Mouse (Mus musculus): ENCODE data around the gene Arhgef28.

The Arhgef28 gene

DNA sequence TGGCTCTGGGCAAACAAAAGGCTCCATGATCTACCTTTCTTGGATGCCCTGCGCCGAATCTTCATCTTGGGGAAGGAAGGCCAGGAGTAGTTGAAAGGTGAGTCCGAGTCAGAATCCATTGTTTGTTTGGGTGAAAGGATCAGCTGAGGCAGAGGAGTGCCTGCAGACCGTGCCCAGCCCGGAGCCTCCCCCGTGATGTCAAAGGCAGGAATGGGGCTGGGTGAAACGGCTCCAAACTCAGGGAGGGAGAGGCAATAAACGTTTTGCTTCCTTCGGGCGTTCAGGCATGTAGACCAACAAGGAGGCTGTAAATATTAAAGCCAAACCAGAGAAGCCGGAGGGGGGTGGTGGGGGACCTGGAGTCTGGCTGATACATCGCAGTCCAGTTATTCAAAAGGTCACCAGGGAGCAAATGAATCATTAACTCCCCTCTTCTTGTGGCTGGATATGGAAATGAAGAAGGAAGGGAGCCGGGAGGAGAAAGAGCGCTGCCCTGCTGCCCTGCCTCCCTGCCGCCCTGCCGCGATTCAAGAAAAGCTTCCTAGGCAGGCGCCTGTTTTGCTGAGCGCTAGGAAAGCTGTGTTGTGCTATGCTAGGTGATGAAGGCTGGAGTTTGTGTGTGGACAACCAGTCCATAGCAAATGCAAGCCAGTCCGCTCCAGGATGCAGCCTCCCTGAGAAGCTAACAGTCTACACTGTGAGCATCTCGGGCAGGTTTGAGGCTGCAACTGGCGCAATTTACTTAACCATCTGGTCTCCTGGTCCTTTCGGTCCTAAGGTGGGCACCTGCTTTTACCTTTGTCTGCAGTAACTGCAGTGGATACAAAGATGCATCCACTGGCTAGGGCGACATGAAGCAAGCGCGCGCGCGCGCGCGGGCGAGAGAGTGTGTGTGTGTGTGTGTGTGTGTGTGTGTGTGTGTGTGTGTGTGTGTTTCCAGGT, 190.0 kb downstream of the Arhgef28 start:
- peak; percentile 61 for DNase-seq (ENCODE audit: low spot score)

DNA sequence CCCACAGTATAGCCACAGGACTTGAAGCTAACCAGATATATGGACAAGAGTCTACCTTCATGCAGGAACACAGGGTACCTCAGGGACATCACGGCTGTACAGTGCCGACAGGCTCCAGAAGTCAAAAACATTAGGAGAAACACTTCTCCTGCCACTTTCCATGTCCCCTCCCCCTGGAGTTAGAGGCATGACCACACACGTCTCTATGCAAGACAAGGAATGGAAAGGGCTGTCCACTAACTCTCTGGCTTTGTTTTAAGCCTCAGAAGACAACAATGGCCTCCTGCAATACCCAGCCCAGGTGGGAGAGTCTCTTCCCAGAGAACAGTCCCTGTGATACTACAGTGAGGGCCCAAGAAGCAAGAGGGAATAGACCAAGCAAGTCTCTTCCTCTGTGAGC, 191.3 kb downstream of the Arhgef28 start:
- no peak for DNase-seq (ENCODE audit: low spot score)

GRCm38 (mm10) chr13:98013715-98014114, 192.5 kb downstream of the Arhgef28 start:
- DNase-seq (ENCODE audit: low spot score): peak; percentile 76

DNA sequence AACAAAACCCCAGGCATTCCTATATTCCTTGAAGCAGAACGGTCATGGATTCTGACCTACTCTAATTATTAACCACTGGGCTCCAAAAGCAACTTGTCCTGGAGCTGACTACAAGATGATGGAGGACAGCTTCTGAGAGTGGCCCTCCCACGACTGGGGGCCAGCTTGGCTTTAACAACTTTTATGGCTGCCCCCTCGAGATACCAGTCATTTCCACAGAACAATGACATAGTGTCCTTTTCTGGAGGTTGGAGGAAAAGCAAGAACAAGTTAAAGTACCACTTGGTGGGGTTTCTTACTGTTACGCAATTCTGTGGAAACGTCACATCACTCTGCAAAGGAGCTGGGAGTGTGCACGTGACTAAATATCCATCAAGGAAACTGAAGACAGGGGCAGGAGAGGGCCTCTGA, 194.3 kb downstream of the Arhgef28 start:
- no peak for DNase-seq (ENCODE audit: low spot score)

DNA sequence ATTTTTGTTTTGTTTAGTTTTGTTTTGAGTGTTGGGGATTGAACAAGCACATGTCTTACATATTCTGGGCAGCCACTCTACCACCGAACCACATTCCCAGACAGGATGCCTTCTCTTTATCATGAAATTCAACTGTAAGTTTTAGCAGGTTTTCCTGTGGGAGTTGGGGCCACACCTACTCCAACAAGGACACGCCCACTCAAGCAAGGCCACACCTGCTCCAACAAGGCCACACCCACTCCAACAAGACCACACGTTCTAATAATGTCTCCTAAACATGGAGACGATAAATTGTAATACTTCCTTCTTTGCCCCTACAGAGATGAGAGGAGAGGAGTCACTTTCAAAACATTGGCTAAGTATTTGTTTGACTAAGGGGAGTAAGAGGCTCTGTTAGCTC, 197.2 kb downstream of the Arhgef28 start:
- no peak for DNase-seq (ENCODE audit: low spot score)

- peak; percentile 68 for DNase-seq (ENCODE audit: low spot score)
Observed at GRCm38 (mm10) chr13:98008588-98008987, 197.7 kb downstream of the Arhgef28 start.

GRCm38 (mm10) chr13:98005611-98006218, 200.5 kb downstream of the Arhgef28 start:
- DNase-seq (ENCODE audit: low spot score): no peak

DNA sequence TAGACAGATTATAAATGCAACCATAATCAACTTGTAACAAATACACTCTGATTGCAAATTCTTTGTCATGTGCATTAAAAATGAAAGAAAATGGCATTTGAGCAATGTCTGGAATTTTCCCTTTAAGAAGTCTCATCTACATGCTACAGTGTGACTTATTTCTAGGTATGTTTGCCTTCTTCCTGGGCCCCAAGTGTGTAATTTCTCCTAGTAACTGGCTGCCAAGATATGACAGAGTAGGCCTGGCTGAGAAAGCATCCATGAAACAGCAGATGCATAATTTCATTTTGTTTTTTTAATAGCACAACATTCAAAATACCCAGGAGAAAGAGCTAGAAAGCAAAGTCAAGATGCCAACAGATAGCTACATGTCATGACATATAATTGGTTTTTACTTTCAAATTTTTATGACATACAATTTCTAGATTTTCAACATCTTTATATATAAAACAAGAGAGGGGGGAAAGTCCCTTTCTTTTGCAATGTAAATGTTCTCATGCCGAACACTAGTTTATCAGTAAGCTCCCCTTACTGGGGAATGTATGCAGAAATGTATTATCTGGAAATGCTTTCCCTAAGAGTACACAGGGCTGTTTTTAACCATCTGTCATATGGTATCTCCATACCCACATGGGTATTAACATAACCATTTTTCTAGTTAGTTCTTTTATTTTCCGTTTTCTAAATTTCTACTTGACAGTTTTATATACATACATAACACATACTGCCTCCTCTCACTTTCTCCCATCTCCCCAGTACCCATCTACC, 201.4 kb downstream of the Arhgef28 start:
- DNase-seq (ENCODE audit: low spot score): no peak

GRCm38 (mm10) chr13:98003690-98004089, 202.5 kb downstream of the Arhgef28 start:
- no peak for DNase-seq (ENCODE audit: low spot score)

GRCm38 (mm10) chr13:98002598-98002997, 203.6 kb downstream of the Arhgef28 start:
- no peak for DNase-seq (ENCODE audit: low spot score)

GRCm38 (mm10) chr13:98002121-98002520, 204.1 kb downstream of the Arhgef28 start:
- peak; percentile 26 for DNase-seq (ENCODE audit: low spot score)

- DNase-seq (ENCODE audit: low spot score): no peak
Observed at GRCm38 (mm10) chr13:98001719-98002118, 204.5 kb downstream of the Arhgef28 start.

DNA sequence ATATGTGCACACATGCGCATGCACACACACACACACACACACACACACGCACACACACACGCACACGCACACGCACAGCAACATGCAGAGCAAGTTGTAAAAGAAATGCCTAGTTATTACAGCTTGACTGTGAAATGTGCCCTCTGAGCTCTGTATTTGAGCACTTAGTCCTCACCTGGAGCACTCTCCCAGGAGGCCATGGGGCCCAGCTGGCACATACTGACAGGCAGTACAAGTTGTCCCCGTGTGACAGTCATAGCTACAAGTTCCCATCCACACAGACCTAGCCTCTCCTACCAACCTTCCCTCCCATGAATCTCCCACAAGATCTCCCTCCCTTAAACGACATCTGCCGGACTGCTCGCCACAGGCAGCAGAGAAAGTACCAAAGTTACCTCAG, 205.4 kb downstream of the Arhgef28 start:
- DNase-seq (ENCODE audit: low spot score): no peak

GRCm38 (mm10) chr13:97999130-97999529, 207.1 kb downstream of the Arhgef28 start:
- no peak for DNase-seq (ENCODE audit: low spot score)

DNA sequence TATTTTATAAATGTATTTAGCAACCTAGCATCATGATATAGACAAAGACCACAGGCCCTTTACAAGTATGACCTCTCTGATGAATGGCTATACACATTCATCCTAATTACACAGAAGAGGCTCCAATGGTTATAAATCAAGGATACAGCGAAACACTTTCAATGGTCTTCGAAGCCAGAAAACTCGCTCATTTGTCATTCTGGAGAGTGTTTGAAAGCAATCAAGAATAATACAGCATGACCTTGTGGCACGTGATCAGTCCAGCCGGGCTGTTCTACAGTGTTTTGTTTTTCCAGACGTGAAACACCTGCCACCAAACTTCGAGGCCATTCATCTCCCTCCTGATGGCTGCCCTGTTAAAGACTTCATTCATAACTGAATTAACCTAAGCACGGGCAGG, 207.7 kb downstream of the Arhgef28 start:
- no peak for DNase-seq (ENCODE audit: low spot score)

GRCm38 (mm10) chr13:97990939-97991338, 215.3 kb downstream of the Arhgef28 start:
- no peak for DNase-seq (ENCODE audit: low spot score)

DNA sequence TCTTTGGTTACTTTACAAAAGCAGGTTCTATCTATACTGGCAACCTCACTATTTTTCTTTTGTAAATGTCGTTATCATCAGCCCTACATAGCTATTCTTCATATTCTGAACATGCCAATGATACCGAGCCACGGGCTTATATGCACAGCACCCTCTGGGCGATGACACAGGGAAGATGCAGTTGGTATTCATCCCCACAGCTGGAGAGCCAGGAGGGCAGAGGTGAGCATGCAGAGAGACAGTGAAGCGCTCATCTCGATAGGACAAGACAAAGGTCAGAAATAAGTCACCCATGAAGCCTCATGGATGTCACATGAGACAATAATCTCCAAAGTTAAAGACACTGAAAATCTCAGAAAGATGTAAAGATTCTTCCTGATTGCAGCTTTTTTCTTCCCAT, 217.4 kb downstream of the Arhgef28 start:
- no peak for DNase-seq (ENCODE audit: low spot score)

GRCm38 (mm10) chr13:97986691-97987090, 219.5 kb downstream of the Arhgef28 start:
- DNase-seq (ENCODE audit: low spot score): no peak

DNA sequence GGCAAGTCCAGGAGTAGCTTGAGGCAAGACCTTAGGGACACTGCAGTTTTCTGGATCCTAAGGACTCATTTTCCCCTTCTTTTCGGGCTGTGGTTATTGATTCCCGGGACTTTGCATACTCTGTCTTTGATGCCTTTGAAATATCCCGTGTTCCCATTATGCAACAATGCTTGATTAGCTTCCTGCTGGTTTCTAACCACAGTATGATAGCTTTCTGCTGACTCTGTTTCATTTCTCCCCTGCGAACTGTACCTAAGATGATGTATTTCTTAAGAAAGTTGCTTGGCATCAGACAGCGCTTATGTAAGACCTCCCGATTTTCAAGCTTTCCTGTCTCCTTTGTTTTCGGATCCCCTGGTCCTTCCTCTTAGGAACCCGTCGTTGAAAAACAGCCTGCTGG, 229.1 kb downstream of the Arhgef28 start:
- DNase-seq (ENCODE audit: low spot score): no peak

DNA sequence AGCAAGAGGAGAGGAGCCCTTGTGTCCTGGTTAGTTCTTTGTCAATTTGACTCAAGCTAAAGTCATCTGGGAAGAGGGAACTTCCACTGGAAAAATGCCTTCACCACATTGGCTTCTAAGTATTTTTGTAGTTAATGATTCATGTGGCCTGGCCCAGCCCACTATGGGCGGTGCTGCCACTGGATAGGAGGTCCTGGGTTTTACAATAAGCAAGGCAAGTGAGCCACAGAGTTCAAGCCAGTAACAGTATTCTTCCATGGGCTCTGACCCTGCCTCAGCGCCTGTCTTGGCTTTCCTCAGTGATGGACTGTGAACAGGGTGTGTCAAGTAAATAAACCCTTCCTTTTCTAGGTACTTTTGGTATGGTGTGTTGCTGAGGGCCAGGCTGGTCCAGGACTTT, 229.6 kb downstream of the Arhgef28 start:
- DNase-seq (ENCODE audit: low spot score): no peak

- no peak for DNase-seq (ENCODE audit: low spot score)
Observed at GRCm38 (mm10) chr13:97974532-97975194, 231.6 kb downstream of the Arhgef28 start.

DNA sequence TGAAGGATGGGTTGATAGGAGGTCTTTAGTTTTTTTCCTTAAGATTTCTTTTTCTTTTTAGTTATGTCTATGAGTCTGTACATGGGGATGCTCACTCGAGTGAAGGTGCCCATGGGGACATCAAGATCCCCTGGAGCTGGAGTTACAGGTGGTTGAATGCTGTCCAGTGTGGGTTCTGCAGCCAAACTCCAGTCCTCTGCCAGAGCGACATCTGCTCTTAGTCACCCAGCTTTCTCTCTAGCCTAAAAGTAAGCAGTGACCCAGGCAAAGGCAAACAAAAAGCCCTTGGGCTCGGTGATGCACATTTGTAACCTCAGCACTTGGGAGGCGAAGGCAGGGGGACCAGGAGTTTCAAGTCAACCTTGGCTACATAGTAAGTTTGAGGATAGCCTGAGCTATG, 232.3 kb downstream of the Arhgef28 start:
- DNase-seq (ENCODE audit: low spot score): no peak

All from urinary bladder, postnatal 14 days (tissue).